Mouse (Mus musculus) CH12.LX (cell line): ENCODE measurements at regions not wholly inside any gene's neighbourhood (a gene's known extent, or its start where the extent isn't known, plus 50 kb on each side); places are given as distances from the start of the nearest gene placed in this dataset.

Experiments used
- CHD1 ChIP-seq: IDR thresholded peaks from 2 replicates; pipeline ENCODE4 v1.6.1; 2012; ENCODE audit warnings: low read depth, low read length, improper control_type of control experiment, inconsistent platforms
- CTCF ChIP-seq, 2 experiments: IDR thresholded peaks in 1 of 2; conservative IDR thresholded peaks in 1 of 2; 2 replicates each; pipeline ENCODE4 v1.5.1; 2011 to 2012; ENCODE audit warnings: low read depth in 2 of 2, low read length in 2 of 2, improper control_type of control experiment in 1 of 2, inconsistent platforms in 1 of 2, mild to moderate bottlenecking in 1 of 2, moderate library complexity in 1 of 2
- E2F4 ChIP-seq: IDR thresholded peaks from 2 replicates; pipeline ENCODE4 v1.6.1; 2011; ENCODE audit warnings: low read depth, low read length, improper control_type of control experiment; ENCODE audit not compliant: insufficient replicate concordance
- EP300 ChIP-seq: IDR thresholded peaks from 2 replicates; pipeline ENCODE4 v1.6.1; 2011; ENCODE audit warnings: low read length, improper control_type of control experiment
- MEF2A ChIP-seq: IDR thresholded peaks from 2 replicates; pipeline ENCODE4 v1.6.1; 2014; ENCODE audit warnings: low read depth, mild to moderate bottlenecking, inconsistent platforms, low read length, improper control_type of control experiment, borderline replicate concordance
- ZC3H11A ChIP-seq: IDR thresholded peaks from 2 replicates; pipeline ENCODE4 v1.6.1; 2012; ENCODE audit warnings: low read depth, mild to moderate bottlenecking, inconsistent platforms, low read length, improper control_type of control experiment

- TF ChIP-seq ZC3H11A = no peak
- no peak for TF ChIP-seq CTCF (conservative IDR thresholded peaks at IDR 0.05 in 1 of 2, IDR thresholded peaks at IDR 0.05 in 1 of 2; ENCODE audit: low read depth in 2 of 2, low read length in 2 of 2)
- TF ChIP-seq EP300 = no peak
- TF ChIP-seq CHD1 = no peak
- no peak for TF ChIP-seq E2F4
- no peak for TF ChIP-seq MEF2A
Observed at GRCm38 (mm10) chr12:50698613-50699442, 49.9 kb upstream of the Prkd1 start.
